Mouse (Mus musculus) myocyte (in vitro differentiated cells): ENCODE measurements at regions not wholly inside any gene's neighbourhood (a gene's known extent, or its start where the extent isn't known, plus 50 kb on each side); places are given as distances from the start of the nearest gene placed in this dataset.

Experiments
- CEBPB ChIP-seq: IDR thresholded peaks from 2 replicates; pipeline ENCODE4 v1.6.1; 2011; ENCODE audit warnings: mild to moderate bottlenecking, moderate library complexity; ENCODE audit not compliant: poor library complexity, insufficient read depth, severe bottlenecking
- MYOD1 ChIP-seq, 3 experiments: IDR thresholded peaks; one replicate each; pipeline ENCODE4 v1.6.1; 2011; ENCODE audit warnings: control low read depth in 2 of 3, low read depth in 2 of 3, mild to moderate bottlenecking in 2 of 3, moderate library complexity in 1 of 3; ENCODE audit not compliant: insufficient read length in 2 of 3, control insufficient read depth in 1 of 3
- POLR2A ChIP-seq: IDR thresholded peaks from one replicate; pipeline ENCODE4 v1.6.1; 2011; ENCODE audit warnings: low read depth, mild to moderate bottlenecking, control low read depth, moderate library complexity; ENCODE audit not compliant: insufficient read length
- POLR2AphosphoS2 ChIP-seq: IDR thresholded peaks from one replicate; pipeline ENCODE4 v1.6.1; 2011; ENCODE audit warnings: low read depth, control low read depth; ENCODE audit not compliant: insufficient read length
- USF1 ChIP-seq: IDR thresholded peaks from one replicate; pipeline ENCODE4 v1.6.1; 2011; ENCODE audit warnings: low read depth, mild to moderate bottlenecking, control low read depth, moderate library complexity

DNA sequence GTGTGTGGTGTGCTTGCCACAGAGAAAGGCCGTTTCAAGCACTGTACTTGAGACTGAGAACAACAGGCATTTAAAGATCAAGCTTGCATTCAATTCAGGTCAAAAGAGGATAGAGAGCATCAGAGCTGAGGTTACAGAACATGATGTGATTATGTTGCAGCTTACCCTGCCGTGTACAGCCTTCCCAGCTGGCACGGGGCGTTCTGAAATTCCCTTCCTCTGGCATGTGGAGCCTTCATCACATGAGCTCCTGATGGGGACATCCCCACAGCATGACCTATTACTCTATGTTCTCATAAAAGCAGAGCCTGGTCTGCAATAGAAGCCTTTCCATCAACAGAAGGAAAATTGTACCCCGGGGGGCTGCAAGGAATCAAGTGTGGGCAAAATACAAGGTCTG lies 62.5 kb upstream of the Spag17 start:
- TF ChIP-seq POLR2A (no peak), USF1 (no peak), CEBPB (no peak), MYOD1 (IDR thresholded peaks at IDR 0.05; ENCODE audit: control insufficient read depth in 1 of 3, insufficient read length in 2 of 3, low read depth in 2 of 3) (peak in 1 of 3 experiments; percentile 69), POLR2AphosphoS2 (no peak)
